ENCODE assay signal across 16 mouse cellular contexts in the genomic region with DNA sequence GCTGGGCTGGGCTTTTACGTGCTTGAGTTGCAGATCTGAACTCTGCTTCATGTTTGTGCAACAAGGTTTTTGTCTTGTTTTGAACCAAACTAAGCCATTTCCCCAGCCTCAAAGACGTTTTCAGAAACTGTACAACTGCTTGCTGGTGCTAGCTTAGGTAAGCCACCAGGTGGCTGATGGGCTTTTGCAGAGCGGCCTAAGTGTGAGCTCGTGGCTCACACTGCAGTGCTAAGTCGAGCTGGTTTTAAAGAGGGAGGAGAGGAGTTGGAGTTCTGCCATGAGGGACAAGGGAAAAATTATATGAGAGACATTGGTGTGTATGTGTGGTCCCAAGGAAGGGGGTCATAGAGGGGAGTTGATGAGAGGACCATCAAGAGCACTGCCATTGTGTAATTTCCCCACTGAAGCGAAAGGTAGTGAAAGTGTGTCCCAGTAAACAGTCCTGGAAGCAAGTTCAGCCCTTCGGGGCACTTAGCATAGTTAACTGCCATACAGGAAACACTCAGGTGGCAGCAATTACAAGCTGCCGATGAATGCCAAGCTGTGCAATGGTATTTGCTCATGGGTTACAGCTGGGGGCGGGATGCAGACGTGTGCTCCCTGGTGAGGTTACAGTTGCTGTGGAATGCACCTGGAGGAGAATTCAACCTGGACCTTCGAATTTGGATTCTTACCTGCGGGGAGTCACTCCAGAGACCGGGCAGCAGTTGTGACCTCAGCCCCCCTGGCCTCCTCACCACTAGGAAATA.
DNase-seq lines count a peak whose midpoint lies in the region; ATAC-seq lines count a peak whose summit lies in the region.
"Had no signal": no experiment of that assay in that cellular context is flagged by ENCODE, and none has a peak within 500 bp of the region (broad histone marks: within the 10 kb centered on the region; RNA-seq: fewer than 3 reads in every experiment).

No protein-coding gene starts in this region.

- DNase-seq in lung, adult 18-20 months: peak; percentile 41 to 55
- no peak for DNase-seq in lung, postnatal 10 days
- peak; percentile 31 for DNase-seq in forelimb bud, embryonic 11.5 days (ENCODE audit: low read depth, low spot score)
- peak; percentile 43 to 81 for DNase-seq in kidney, postnatal 25 days
- peak; percentile 54 for DNase-seq in lung, postnatal 36 days
- no peak for DNase-seq in retina, postnatal 1 day
- DNase-seq: adrenal gland, postnatal 36 days; cerebellum, adult 9-10 months; gastrocnemius, postnatal 25 days; heart, postnatal 36 days had no signal

- H3K4me3 ChIP-seq in hindbrain, embryonic 12.5 days: no peak overlapping the region
- H3K4me3 ChIP-seq: erythroblast, embryonic 14.5 days; liver, embryonic 12.5 days had no signal

- 75% methylated on average over 13 of the region's 13 CpGs for WGBS in hindbrain, embryonic 12.5 days

- H3K27me3 ChIP-seq in hindbrain, embryonic 12.5 days: no peaks in the 10 kb centered on the region
- H3K27me3 ChIP-seq: liver, embryonic 12.5 days had no signal

- H3K9ac ChIP-seq in hindbrain, embryonic 12.5 days: no peak overlapping the region
- H3K9ac ChIP-seq: liver, embryonic 12.5 days had no signal

- no peak overlapping the region for H3K4me2 ChIP-seq in hindbrain, embryonic 12.5 days (replicated peaks)
- H3K4me2 ChIP-seq: heart, embryonic 11.5 days; liver, embryonic 12.5 days had no signal

- peaks cover 25% of the 10 kb centered on the region for H3K36me3 ChIP-seq in hindbrain, embryonic 12.5 days

- H3K4me1 ChIP-seq in hindbrain, embryonic 12.5 days: no peaks in the 10 kb centered on the region
- H3K4me1 ChIP-seq: liver, embryonic 12.5 days had no signal

- no peaks in the 10 kb centered on the region for H3K9me3 ChIP-seq in hindbrain, embryonic 12.5 days (replicated peaks)
- H3K9me3 ChIP-seq: G1E; liver, embryonic 12.5 days had no signal

- H3K27ac ChIP-seq in hindbrain, embryonic 12.5 days: no peak overlapping the region
- H3K27ac ChIP-seq: liver, embryonic 12.5 days had no signal

- ATAC-seq in hindbrain, embryonic 12.5 days (ENCODE audit: low FRiP score): no peak
- ATAC-seq: inflammation-experienced regulatory T-cells, adult 6 months; liver, embryonic 12.5 days had no signal

Comparison
In these comparisons a context has a peak if more than half of its experiments do, and no peak if none do; other contexts are left out.
1. DNase-seq: peak in lung, adult 18-20 months (2 of 2), forelimb bud, embryonic 11.5 days (single experiment), kidney, postnatal 25 days (2 of 2) and lung, postnatal 36 days (single experiment); none in lung, postnatal 10 days (single experiment) and retina, postnatal 1 day (single experiment).